Mouse (Mus musculus) brown adipose tissue, adult 24 weeks (tissue): ENCODE measurements around the gene Dcaf5. TPM values are rescaled to one million over a fixed set of nuclear protein-coding genes. Genes with fewer than 3 reads are reported as not detected.
"Not testable (repeated sequence)": the region's sequence is repeated elsewhere in the genome, so short reads cannot be mapped to it uniquely, and the experiment has no call there.

Experiments used
- H3K27ac ChIP-seq: fragments of 200-500 bp; replicated peaks from 2 replicates; pipeline ENCODE4 v1.5.1; 2012; ENCODE audit warnings: low read depth, mild to moderate bottlenecking, low read length
- H3K4me1 ChIP-seq: fragments of 200-500 bp; 2 replicates; pipeline ENCODE4 v1.6.1; 2012; ENCODE audit warnings: low read length, mixed read lengths; ENCODE audit not compliant: control insufficient read depth, insufficient read depth, insufficient read length
- H3K4me3 ChIP-seq: fragments of 200-500 bp; 2 replicates; pipeline ENCODE4 v1.5.1; 2012; ENCODE audit warnings: low read depth, mild to moderate bottlenecking, low read length, moderate library complexity; ENCODE audit not compliant: insufficient read depth
- polyA plus RNA-seq: library from polyadenylated mRNA; stranded (reverse); fragments of >200 nt; gene quantifications from 2 replicates; pipeline ENCODE4 v1.2.4, GENCODE M21; 2012; ENCODE audit not compliant: missing spikeins, insufficient read depth, insufficient read length

The Dcaf5 gene
- polyA plus RNA-seq = 7.7 and 15.5 TPM in 2 replicates

- peak within 1 kb of the TSS; percentile 94 for H3K4me3 ChIP-seq
- peak within 1 kb of the TSS; percentile 66 for H3K27ac ChIP-seq
- 0 out of 2 replicates have a peak, but pooled peaks cover 4% of the 10 kb centered on the region for H3K4me1 ChIP-seq
Observed at GRCm38 (mm10) chr12:80436336-80436976, at the start of gene Dcaf5. Dcaf5 (minus strand) TSS chr12:80436601.

DNA sequence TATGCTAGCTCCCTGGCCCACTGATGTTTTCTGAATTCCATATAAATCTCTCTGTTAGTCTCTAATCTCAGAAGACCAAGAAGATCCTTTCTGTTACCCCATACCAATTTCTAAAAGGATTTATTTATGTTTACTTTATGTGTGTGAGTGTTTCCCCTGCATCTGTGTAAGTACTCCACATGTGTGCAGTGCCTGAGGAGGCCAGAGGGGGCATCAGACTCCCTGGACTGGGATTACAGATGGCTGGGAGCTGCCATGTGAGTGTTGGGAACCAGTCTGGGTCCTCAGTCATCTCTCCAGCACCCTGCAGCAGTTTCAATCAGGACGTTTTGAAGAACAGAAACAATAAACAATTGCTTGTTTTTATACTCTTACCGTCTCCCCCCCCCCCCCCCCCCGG lies 47.0 kb upstream of the Dcaf5 start:
- Histone ChIP-seq H3K4me1 (no peaks in the 10 kb centered on the region), H3K4me3 (no peak overlapping the region), H3K27ac (no peak overlapping the region)

DNA sequence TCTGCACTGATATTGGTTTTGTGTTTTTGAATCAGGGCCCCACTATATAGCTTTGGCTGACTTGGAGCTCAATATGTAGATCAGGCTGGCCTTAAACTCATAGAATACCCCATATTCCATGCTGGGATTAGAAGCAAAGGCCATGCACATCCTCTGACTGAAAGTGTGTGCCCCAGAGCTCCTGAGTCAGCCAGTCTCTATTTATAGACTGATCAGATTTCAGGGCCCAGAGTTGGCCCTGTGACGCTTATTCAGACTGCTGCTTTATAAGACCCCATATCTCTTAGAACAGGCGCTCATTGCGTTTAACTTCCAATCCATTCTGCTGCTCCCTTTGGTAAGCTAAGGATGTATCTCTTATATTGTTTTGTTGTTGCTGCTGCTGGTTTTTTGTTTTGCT lies 43.6 kb upstream of the Dcaf5 start:
- no peak overlapping the region for H3K27ac ChIP-seq
- no peak overlapping the region for H3K4me3 ChIP-seq
- H3K4me1 ChIP-seq = no peaks in the 10 kb centered on the region

DNA sequence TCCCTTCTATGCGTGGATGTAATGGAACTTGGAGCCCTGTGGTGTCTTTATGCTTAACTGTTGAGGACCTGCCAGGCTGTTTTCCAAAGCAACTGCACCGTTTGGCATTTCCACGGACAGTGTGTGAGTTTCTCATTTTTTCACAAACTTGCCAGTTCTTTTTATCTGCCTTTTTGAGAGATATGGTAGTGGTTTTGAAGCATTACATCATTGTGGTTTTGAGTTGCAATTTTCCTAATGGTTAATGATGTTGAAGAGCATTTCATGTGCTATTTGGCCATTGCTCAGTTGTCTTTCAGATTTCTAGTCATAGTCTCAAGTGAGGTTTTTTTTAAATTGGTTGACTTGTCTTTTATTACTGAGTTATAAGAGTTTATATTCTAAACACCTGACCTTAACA lies 37.3 kb upstream of the Dcaf5 start:
- Histone ChIP-seq H3K4me3 (no peak overlapping the region), H3K4me1 (no peaks in the 10 kb centered on the region; the same call in 1 of the 2 replicates), H3K27ac (no peak overlapping the region)

DNA sequence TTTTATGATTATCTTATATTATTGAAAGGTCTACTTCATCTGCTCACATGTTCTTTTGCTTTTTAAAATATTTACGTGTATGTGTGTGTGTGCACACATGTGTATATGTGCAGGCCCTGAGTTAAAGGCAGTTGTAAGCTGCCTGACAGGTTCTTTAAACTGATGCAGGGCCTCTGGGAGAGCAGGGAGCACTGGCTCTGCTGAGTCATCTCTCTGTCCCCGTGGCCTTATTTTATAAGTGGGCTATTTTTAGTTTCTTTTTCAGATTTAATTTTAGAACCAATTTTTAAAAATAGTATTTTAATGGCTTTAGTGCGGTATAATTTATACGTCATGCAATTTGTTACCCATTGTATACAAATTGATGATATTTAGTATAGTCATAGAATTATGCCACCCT lies 35.5 kb upstream of the Dcaf5 start:
- no peak overlapping the region for H3K4me3 ChIP-seq
- no peaks in the 10 kb centered on the region; the same call in 1 of the 2 replicates for H3K4me1 ChIP-seq
- H3K27ac ChIP-seq = no peak overlapping the region

DNA sequence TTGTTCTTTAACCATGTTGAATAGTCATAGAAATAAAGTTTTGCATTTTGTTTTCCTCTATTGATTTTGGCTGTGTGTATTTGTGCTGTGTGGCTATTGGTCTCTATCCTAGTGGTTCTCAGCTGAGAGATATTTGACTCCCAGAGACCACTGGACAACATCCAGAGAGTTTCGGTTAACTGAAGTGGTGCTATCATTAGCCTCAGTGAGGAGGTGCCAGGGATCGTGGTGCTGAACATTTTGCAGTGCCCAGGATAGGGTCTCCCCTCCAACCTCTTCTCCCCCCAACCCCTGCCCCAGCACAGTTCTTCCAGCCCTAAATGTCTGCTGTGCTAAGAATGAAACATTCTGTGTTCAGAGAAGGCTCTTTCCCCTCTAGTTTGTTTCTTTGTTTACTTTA lies 33.8 kb upstream of the Dcaf5 start:
- no peak overlapping the region for H3K27ac ChIP-seq
- no peaks in the 10 kb centered on the region; the same call in 1 of the 2 replicates for H3K4me1 ChIP-seq
- no peak overlapping the region for H3K4me3 ChIP-seq

DNA sequence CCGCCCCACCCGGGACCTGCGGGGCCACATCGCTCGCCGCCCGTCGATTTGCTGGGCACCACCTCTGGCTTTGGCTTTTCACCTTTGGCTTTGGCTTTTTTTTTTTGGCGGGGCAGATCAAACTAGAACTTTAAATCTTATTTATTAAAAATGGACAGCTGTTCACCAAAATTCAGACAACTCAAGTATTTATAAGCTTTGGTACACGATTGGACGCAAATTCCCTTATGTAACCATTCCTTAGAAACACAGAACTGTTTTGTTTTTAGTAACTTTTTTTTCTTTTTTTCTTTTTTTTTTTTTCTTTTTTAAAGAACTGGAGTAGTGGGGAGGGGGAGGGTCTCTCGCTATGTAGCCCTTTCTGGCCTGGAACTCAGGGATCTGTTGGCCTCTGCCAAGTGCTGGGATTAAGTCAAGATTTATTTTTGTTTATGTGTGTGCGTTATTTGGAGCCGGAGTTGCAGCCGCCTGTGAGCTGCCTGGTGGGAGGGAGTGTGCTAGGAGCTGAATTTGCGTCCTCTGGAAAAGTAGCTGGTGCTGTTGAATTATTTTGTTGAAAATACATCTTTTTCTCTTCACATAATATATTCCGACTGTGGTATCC lies 27.4 kb upstream of the Dcaf5 start:
- Histone ChIP-seq H3K27ac (no peak overlapping the region), H3K4me3 (peak overlapping the region; percentile 99), H3K4me1 (no peaks in the 10 kb centered on the region)

- H3K4me1 ChIP-seq = no peaks in the 10 kb centered on the region
- peak within 1 kb of the TSS; percentile 45; the same call in 1 of the 2 replicates for H3K27ac ChIP-seq
- peak within 1 kb of the TSS; percentile 99 for H3K4me3 ChIP-seq
Observed at GRCm38 (mm10) chr12:80462942-80463651, 26.7 kb upstream of the Dcaf5 start, which contains the start of gene Exd2. Exd2 (plus strand) TSS chr12:80463095.

GRCm38 (mm10) chr12:80462292-80462896 lies 26.0 kb upstream of the Dcaf5 start:
- H3K4me1 ChIP-seq, H3K27ac ChIP-seq: not testable (repeated sequence)
- peak overlapping the region; percentile 99 for H3K4me3 ChIP-seq

DNA sequence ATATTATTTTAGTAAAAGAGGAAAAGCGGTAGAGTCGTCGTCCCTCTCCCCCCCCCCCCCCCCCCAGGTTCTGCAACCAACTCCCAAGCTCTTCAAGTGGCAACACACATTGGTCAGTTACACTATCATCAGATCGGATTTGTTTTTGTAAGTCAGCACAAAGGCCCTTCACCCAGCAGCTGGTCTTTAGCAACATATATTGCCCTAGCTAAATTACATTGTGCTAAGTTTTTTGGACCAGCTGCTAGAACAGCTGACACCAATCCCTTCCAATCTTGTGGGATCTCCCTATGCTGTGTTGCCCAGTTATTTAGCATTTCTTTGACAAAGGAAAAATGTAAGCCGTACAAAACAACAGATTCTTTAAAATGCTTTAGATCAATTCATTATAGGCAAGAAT lies 21.6 kb upstream of the Dcaf5 start:
- no peaks in the 10 kb centered on the region for H3K4me1 ChIP-seq
- H3K4me3 ChIP-seq = no peak overlapping the region
- no peak overlapping the region for H3K27ac ChIP-seq

GRCm38 (mm10) chr12:80453506-80453905 lies 17.1 kb upstream of the Dcaf5 start:
- H3K4me1 ChIP-seq = no peaks in the 10 kb centered on the region
- no peak overlapping the region for H3K4me3 ChIP-seq
- no peak overlapping the region for H3K27ac ChIP-seq

DNA sequence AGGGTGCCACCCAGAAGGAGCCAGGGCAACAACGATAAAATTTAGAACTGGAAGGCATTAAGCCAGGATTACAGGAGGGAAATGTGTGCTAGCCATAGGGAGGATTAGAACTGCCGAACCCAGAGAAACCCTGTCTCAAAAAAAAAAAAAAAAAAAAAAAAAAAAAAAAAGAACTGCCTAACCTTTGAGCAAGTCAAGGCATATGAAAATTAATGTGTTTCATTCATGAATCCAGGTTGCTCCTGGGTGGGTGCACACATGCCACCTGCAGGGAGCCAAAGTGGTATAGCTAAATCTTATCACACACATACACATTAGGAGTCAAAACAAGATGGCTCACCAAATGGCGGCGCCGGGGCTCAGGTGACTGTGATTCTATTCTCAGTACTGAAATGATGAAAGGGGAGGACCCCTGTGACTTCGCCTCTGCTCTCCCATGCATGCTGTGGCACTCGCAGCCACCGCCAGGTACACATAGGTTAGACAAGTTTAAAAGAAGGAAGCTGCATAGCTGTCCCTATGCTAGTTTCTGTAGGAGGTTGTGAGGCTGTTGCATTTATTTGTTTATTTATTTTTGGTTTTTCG lies 8.2 kb upstream of the Dcaf5 start:
- H3K27ac ChIP-seq = no peak overlapping the region
- H3K4me3 ChIP-seq = no peak overlapping the region
- H3K4me1 ChIP-seq = no peaks in the 10 kb centered on the region

DNA sequence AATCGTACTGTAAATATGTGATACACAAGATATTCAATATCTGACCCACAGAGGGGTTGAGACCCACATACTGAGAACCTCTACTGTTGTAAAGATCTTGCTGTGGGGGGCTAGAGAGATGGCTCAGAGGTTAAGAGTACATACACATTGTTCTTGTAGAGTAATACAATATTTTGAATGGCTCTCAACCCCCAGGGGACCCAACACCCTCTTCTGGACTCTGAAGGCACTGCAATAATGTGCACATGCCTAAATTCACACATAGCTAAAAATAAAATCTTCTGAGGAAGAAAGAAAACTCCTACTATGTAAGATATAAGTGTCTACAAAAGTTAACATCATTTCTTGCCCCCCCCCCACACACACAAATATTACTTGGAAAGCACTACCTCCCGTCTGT lies 4.6 kb upstream of the Dcaf5 start:
- Histone ChIP-seq H3K4me1 (no peaks in the 10 kb centered on the region), H3K4me3 (no peak overlapping the region), H3K27ac (no peak overlapping the region)

GRCm38 (mm10) chr12:80437051-80437675 lies 762 bp upstream of the Dcaf5 start:
- Histone ChIP-seq H3K4me1 (0 out of 2 replicates have a peak, but pooled peaks cover 3% of the 10 kb centered on the region), H3K4me3 (peak overlapping the region; percentile 87), H3K27ac (peak overlapping the region; percentile 44)
